Mouse (Mus musculus) spleen, adult 2 months (tissue): ENCODE measurements around the gene Osbpl7.

Source experiments
- CTCF ChIP-seq: fragments of 200-500 bp; IDR thresholded peaks from 2 replicates; pipeline ENCODE4 v1.5.1; 2011; ENCODE audit warnings: mild to moderate bottlenecking, inconsistent platforms; ENCODE audit not compliant: insufficient read depth, insufficient read length, insufficient replicate concordance; ENCODE audit errors: extremely low read depth
- POLR2A ChIP-seq: fragments of 200-500 bp; IDR thresholded peaks from 2 replicates; pipeline ENCODE4 v1.6.1; 2011; ENCODE audit warnings: low read depth, low read length, inconsistent platforms

DNA sequence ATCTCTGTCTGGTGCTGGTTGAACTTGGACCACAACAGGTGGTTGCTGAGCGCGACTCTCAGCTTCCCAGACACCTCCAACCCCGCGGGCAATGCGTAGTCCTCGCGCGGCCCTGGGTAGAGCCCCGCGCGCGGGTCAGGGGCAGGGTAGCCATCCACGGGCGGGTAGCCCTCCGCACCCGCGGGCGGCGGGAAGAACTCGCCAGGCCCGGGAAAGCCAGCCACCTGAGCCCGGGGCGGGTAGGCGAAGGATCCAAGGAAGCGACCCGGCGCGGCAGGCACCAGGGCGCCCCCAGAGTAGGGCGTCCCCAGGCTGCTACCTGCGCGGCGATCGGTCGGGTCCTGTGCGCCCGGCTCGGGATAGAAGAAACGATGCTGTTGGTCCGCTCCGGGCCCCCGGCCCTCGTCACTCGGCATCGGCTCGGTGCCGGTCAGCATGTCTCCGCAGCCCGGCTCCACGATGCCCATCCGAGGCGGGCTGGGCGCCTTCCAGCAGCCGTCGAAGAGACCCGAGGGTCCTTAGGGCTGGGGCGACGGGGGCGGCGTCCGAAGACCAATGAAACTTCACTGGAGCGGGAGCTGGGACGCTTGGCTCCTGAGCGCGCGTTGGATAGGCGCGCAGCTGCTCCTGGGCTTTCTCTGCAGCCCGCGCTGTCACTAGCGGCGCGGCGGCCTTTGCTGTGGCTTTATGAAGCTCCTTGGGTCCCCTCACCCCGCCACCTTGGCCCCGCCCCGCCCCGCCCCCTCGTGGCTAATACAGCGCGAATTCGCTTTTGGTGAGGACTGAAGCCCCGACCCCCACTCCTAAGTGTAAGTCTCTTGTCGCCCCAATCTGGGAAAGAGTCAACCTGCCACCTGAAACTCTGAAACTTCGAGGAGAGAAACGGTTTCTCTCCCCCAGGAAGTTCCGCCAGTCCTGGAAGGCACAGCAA lies 64.5 kb downstream of the Osbpl7 start, which contains the start of gene Tbx21:
- TF ChIP-seq CTCF (no peak), POLR2A (no peak)
